Mouse (Mus musculus) heart, embryonic 15.5 days (tissue): ENCODE measurements around the gene Cers2. TPM values are rescaled to one million over a fixed set of nuclear protein-coding genes. Genes with fewer than 3 reads are reported as not detected.

ENCODE experiments used
- ATAC-seq: fragments of 200-750 bp; cut with Nextera tagmentation; replicated peaks from 2 replicates; pipeline ENCODE4 v1.8.0; 2017; ENCODE audit warnings: low read depth, moderate TSS enrichment; ENCODE audit not compliant: insufficient number of reproducible peaks, insufficient read depth, low FRiP score
- H3K27ac ChIP-seq: fragments of 300-500 bp; sonication (generic); 2 replicates; pipeline ENCODE4 v1.5.1; 2015; ENCODE audit warnings: mild to moderate bottlenecking, inconsistent platforms
- H3K27me3 ChIP-seq: fragments of 300-500 bp; sonication (generic); 2 replicates; pipeline ENCODE4 v1.6.1; 2015; ENCODE audit warnings: inconsistent platforms
- H3K36me3 ChIP-seq: fragments of 300-500 bp; sonication (generic); 2 replicates; pipeline ENCODE4 v1.6.1; 2015; ENCODE audit warnings: mild to moderate bottlenecking, inconsistent platforms
- H3K4me1 ChIP-seq: fragments of 300-500 bp; sonication (generic); replicated peaks from 2 replicates; pipeline ENCODE4 v1.6.1; 2015; ENCODE audit warnings: inconsistent platforms
- H3K4me2 ChIP-seq: fragments of 300-500 bp; sonication (generic); 2 replicates; pipeline ENCODE4 v1.6.1; 2015; ENCODE audit warnings: inconsistent platforms, mild to moderate bottlenecking, moderate library complexity
- H3K4me3 ChIP-seq: fragments of 300-500 bp; sonication (generic); 2 replicates; pipeline ENCODE4 v1.5.1; 2015; ENCODE audit warnings: mild to moderate bottlenecking, inconsistent platforms
- H3K9ac ChIP-seq: fragments of 300-500 bp; sonication (generic); 2 replicates; pipeline ENCODE4 v1.6.1; 2015; ENCODE audit warnings: mild to moderate bottlenecking, inconsistent platforms
- H3K9me3 ChIP-seq: fragments of 300-500 bp; sonication (generic); replicated peaks from 2 replicates; pipeline ENCODE4 v1.6.1; 2016; ENCODE audit warnings: inconsistent platforms
- WGBS: fragments of 180-500 bp; shearing (Covaris S2); methylation state at CpG from one replicate; pipeline ENCODE4 v1.1.7; 2015; ENCODE audit warnings: mixed read lengths; 5-methylcytosine and 5-hydroxymethylcytosine counted together
- polyA plus RNA-seq: library from polyadenylated mRNA; unstranded; fragments of >200 nt; fragmentation: Nextera tagmentation; extraction: Ambion mirVana; gene quantifications from 2 replicates; pipeline ENCODE4 v1.2.1, GENCODE M21; 2015

The Cers2 gene
- polyA plus RNA-seq = 120 and 139 TPM in 2 replicates

DNA sequence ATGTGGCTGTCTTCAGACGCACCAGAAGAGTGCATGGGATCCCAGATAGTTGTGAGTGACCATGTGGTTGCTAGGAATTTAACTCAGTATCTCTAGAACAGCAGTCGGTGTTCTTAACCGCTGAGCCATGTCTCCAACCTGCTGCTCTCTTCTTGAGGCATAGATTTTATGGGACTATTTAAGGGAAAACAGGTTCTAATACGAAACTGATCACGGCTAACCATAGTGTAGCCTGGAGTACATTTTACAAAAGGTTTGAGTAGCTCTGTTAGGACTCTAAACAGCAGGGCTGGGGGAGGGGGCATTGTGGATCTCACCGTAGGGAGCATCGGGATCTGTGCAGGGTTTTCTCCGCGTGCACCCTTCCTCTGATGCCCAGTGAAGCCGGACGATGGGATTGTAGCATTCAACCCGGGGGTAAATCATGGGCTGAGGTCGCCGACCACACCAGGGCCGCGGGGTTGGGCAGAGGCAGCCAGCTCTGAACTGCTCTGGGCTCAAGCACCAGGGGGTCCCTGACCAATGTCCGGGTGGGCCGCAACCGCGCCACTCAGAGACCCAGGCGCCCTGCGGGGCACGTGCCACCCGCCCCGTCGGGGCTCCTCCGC lies at the start of gene Cers2:
TSS of gene Cers2 (plus strand) at position 306 of the 608 bp plus-strand sequence.
- peak within 1 kb of the TSS; percentile 98 for H3K9ac ChIP-seq
- WGBS = 5% methylated on average over 27 of the region's 27 CpGs
- peak within 1 kb of the TSS; percentile 92 for H3K4me2 ChIP-seq
- peak within 1 kb of the TSS; percentile 94 for H3K4me3 ChIP-seq
- no peak for ATAC-seq
- peaks cover 42% of the 10 kb centered on the region for H3K4me1 ChIP-seq
- H3K36me3 ChIP-seq = no peaks in the 10 kb centered on the region
- H3K27ac ChIP-seq = peak within 1 kb of the TSS; percentile 98
- H3K9me3 ChIP-seq = no peaks in the 10 kb centered on the region
- H3K27me3 ChIP-seq = no peaks in the 10 kb centered on the region

- WGBS = 90% methylated on average over 3 of the region's 3 CpGs
- 0 out of 2 replicates have a peak, but pooled peaks cover 4% of the 10 kb centered on the region for H3K4me1 ChIP-seq
- ATAC-seq = no peak
- no peak overlapping the region for H3K27ac ChIP-seq
- H3K9me3 ChIP-seq = no peaks in the 10 kb centered on the region
- no peak overlapping the region for H3K4me3 ChIP-seq
- no peak overlapping the region for H3K9ac ChIP-seq
- no peak overlapping the region for H3K4me2 ChIP-seq
- H3K36me3 ChIP-seq = peaks cover 63% of the 10 kb centered on the region
- H3K27me3 ChIP-seq = no peaks in the 10 kb centered on the region
Observed at GRCm38 (mm10) chr3:95266052-95266451, 48.5 kb upstream of the Cers2 start.

DNA sequence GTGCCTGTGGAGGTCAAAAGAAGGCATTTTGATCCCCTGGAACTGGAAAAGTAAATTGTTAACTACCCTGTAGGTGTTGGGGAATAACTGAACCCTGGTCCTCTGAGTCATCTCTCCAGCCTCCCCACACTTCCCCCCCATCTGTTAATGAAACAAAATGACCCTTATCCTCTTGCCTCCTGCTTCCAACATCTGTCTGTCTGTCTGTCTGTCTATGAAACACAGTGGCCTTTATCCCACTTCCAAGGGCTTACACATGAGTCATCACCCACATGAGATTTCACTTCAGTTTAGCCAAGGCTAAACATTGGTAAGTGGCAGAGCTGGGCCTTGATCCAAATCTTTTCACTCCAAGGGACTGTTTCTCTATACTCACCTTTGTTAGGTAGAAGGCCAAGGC lies 46.7 kb upstream of the Cers2 start:
- no peak overlapping the region for H3K27ac ChIP-seq
- H3K36me3 ChIP-seq = peaks cover 47% of the 10 kb centered on the region
- no peak overlapping the region for H3K4me2 ChIP-seq
- no peak for ATAC-seq
- no peak overlapping the region for H3K9ac ChIP-seq
- no peak overlapping the region for H3K4me3 ChIP-seq
- H3K9me3 ChIP-seq = no peaks in the 10 kb centered on the region
- no peaks in the 10 kb centered on the region for H3K27me3 ChIP-seq
- H3K4me1 ChIP-seq = 0 out of 2 replicates have a peak, but pooled peaks cover 4% of the 10 kb centered on the region

DNA sequence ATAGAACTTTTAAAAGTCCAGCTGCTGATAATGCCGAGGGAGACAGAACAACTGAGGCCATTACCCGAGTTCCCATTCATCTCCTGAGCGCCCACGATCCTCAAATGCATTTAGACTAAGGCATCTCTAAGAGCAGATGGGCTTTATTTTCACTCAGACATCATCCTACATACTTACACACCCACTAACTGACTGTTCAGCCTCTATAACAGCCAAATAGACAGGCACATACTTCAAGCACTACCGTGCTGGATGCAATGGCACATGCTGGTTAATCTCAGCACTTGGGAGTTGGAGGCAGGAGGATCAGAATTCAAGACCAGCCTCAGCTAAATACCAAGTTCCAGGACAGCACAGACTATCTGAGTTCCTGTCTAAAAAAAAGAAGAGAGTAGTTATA lies 44.8 kb upstream of the Cers2 start:
- H3K9ac ChIP-seq = no peak overlapping the region
- WGBS = 78% methylated on average over 5 of the region's 5 CpGs
- ATAC-seq = no peak

GRCm38 (mm10) chr3:95270766-95271364 lies 43.7 kb upstream of the Cers2 start:
- no peaks in the 10 kb centered on the region for H3K27me3 ChIP-seq
- H3K4me2 ChIP-seq = no peak overlapping the region
- no peak overlapping the region for H3K9ac ChIP-seq
- H3K27ac ChIP-seq = no peak overlapping the region
- WGBS = 80% methylated on average over 12 of the region's 12 CpGs
- no peak overlapping the region for H3K4me3 ChIP-seq
- H3K36me3 ChIP-seq = peaks cover 29% of the 10 kb centered on the region
- no peaks in the 10 kb centered on the region for H3K9me3 ChIP-seq
- H3K4me1 ChIP-seq = peaks cover 25% of the 10 kb centered on the region
- ATAC-seq = no peak

More for the DNA sequence above, 44.8 kb upstream of the Cers2 start:
- Histone ChIP-seq H3K27ac (no peak overlapping the region), H3K9me3 (no peaks in the 10 kb centered on the region), H3K36me3 (peaks cover 36% of the 10 kb centered on the region), H3K4me1 (peaks cover 17% of the 10 kb centered on the region), H3K27me3 (no peaks in the 10 kb centered on the region), H3K4me2 (no peak overlapping the region), H3K4me3 (no peak overlapping the region)

GRCm38 (mm10) chr3:95273471-95273870 lies 41.1 kb upstream of the Cers2 start:
- ATAC-seq = no peak
- H3K27ac ChIP-seq = no peak overlapping the region
- WGBS = 91% methylated on average over 5 of the region's 5 CpGs
- H3K4me3 ChIP-seq = no peak overlapping the region
- no peak overlapping the region for H3K4me2 ChIP-seq
- peaks cover 39% of the 10 kb centered on the region for H3K4me1 ChIP-seq
- peaks cover 5% of the 10 kb centered on the region; the same call in 1 of the 2 replicates for H3K36me3 ChIP-seq
- H3K9me3 ChIP-seq = no peaks in the 10 kb centered on the region
- H3K27me3 ChIP-seq = no peaks in the 10 kb centered on the region
- no peak overlapping the region for H3K9ac ChIP-seq

DNA sequence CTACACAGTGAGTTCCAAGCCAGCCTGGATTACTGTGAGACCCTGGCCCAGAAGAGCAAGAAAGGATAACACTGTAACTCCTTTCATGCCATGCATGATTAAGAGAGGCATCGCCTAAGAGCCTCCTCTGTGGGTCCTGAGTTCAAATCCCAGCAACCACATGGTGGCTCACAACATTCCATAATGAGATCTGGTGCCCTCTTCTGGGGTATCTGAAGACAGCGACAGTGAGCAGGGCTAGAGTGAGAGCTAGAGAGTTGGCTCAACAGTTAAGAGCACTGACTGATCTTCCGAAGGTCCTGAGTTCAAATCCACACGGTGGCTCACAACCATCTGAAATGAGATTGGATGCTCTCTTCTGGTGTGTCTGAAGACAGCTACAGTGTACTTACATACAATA lies 40.1 kb upstream of the Cers2 start:
- Histone ChIP-seq H3K4me1 (peaks cover 39% of the 10 kb centered on the region), H3K4me3 (no peak overlapping the region), H3K9ac (no peak overlapping the region), H3K9me3 (no peaks in the 10 kb centered on the region), H3K4me2 (no peak overlapping the region), H3K27me3 (no peaks in the 10 kb centered on the region), H3K27ac (no peak overlapping the region), H3K36me3 (no peaks in the 10 kb centered on the region)
- WGBS = 91% methylated on average over 4 of the region's 4 CpGs
- ATAC-seq = no peak

DNA sequence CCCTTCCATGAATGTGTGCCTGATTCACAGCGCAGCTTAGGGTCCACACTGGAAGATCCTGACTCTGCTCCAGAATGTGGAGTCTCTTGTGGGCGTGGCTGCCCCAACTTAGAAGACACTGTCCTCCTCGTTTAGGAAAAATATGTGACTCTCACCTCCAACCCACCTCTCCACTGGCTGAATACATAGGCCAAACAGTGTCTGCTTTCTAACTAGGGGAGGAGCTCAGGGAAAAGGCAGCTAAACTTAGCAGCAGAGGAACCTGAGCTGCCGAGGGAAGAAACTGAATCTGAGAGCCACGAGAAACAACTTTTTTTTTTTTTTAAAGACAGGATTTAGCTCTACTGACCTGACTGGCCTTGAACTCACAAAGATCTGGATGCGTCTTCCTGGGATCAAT lies 39.4 kb upstream of the Cers2 start:
- 0 out of 2 replicates have a peak overlapping the region, but pooled peaks have one; percentile 28 for H3K27ac ChIP-seq
- H3K4me2 ChIP-seq = no peak overlapping the region
- no peaks in the 10 kb centered on the region for H3K9me3 ChIP-seq
- no peaks in the 10 kb centered on the region for H3K27me3 ChIP-seq
- 58% methylated on average over 6 of the region's 6 CpGs for whole genome bisulfite sequencing
- ATAC-seq = no peak
- H3K4me1 ChIP-seq = peaks cover 34% of the 10 kb centered on the region
- H3K9ac ChIP-seq = no peak overlapping the region
- no peaks in the 10 kb centered on the region for H3K36me3 ChIP-seq
- H3K4me3 ChIP-seq = no peak overlapping the region

- no peak overlapping the region for H3K9ac ChIP-seq
- H3K4me3 ChIP-seq = no peak overlapping the region
- H3K4me2 ChIP-seq = no peak overlapping the region
- ATAC-seq = no peak
- H3K4me1 ChIP-seq = peaks cover 38% of the 10 kb centered on the region
- 70% methylated on average over 5 of the region's 5 CpGs for WGBS
- H3K36me3 ChIP-seq = no peaks in the 10 kb centered on the region
- H3K9me3 ChIP-seq = no peaks in the 10 kb centered on the region
- no peaks in the 10 kb centered on the region for H3K27me3 ChIP-seq
- H3K27ac ChIP-seq = peak overlapping the region; percentile 60
Observed at GRCm38 (mm10) chr3:95276428-95276934, 38.1 kb upstream of the Cers2 start.

- Histone ChIP-seq H3K27ac (peak overlapping the region; percentile 60), H3K4me1 (peaks cover 38% of the 10 kb centered on the region), H3K9ac (0 out of 2 replicates have a peak overlapping the region, but pooled peaks have one; percentile 3), H3K4me3 (no peak overlapping the region), H3K4me2 (no peak overlapping the region), H3K36me3 (no peaks in the 10 kb centered on the region), H3K27me3 (no peaks in the 10 kb centered on the region), H3K9me3 (no peaks in the 10 kb centered on the region)
- WGBS = 35% methylated on average over 1 of the region's 1 CpGs
- ATAC-seq = no peak
Observed at GRCm38 (mm10) chr3:95277149-95277551, 37.4 kb upstream of the Cers2 start.

GRCm38 (mm10) chr3:95280747-95281146 lies 33.8 kb upstream of the Cers2 start:
- H3K4me3 ChIP-seq = peak overlapping the region; percentile 86
- peaks cover 33% of the 10 kb centered on the region for H3K4me1 ChIP-seq
- no peak for ATAC-seq
- H3K9ac ChIP-seq = peak overlapping the region; percentile 91
- H3K9me3 ChIP-seq = no peaks in the 10 kb centered on the region
- peak overlapping the region; percentile 98 for H3K27ac ChIP-seq
- H3K4me2 ChIP-seq = peak overlapping the region; percentile 87
- WGBS = 6% methylated on average over 8 of the region's 8 CpGs
- H3K27me3 ChIP-seq = no peaks in the 10 kb centered on the region
- H3K36me3 ChIP-seq = no peaks in the 10 kb centered on the region
